Mouse (Mus musculus): ENCODE data around the gene Olfr160. TPM values are rescaled to one million over a fixed set of nuclear protein-coding genes. Genes with fewer than 3 reads are reported as not detected.

Olfr160 gene
- polyA plus RNA-seq (2015; fragmentation: Nextera tagmentation; extraction: Ambion mirVana): not detected in 2 replicates

GRCm38 (mm10) chr9:37716150-37716549 lies at the start of gene Olfr160:
Gene Olfr160, minus strand, starts transcription at chr9:37716250.
- no peak within 1 kb of the TSS for H3K4me2 ChIP-seq
- ATAC-seq (replicated peaks; ENCODE audit: insufficient number of reproducible peaks, insufficient read depth, low FRiP score, low read depth): no peak
- H3K27me3 ChIP-seq: no peaks in the 10 kb centered on the region
- no peak within 1 kb of the TSS for H3K27ac ChIP-seq
- H3K4me3 ChIP-seq: no peak within 1 kb of the TSS
- no peaks in the 10 kb centered on the region for H3K4me1 ChIP-seq (replicated peaks)
- no peak within 1 kb of the TSS for H3K9ac ChIP-seq
- H3K9me3 ChIP-seq (replicated peaks): no peaks in the 10 kb centered on the region
- no peaks in the 10 kb centered on the region for H3K36me3 ChIP-seq
- 84% methylated on average over 1 of the region's 1 CpGs for WGBS

- Histone ChIP-seq H3K4me1 (replicated peaks) (no peaks in the 10 kb centered on the region), H3K27ac (no peak overlapping the region), H3K4me2 (no peak overlapping the region), H3K9ac (no peak overlapping the region), H3K36me3 (no peaks in the 10 kb centered on the region), H3K4me3 (no peak overlapping the region), H3K9me3 (replicated peaks) (no peaks in the 10 kb centered on the region), H3K27me3 (no peaks in the 10 kb centered on the region)
- ATAC-seq (replicated peaks; ENCODE audit: insufficient number of reproducible peaks, insufficient read depth, low FRiP score, low read depth): no peak
- 33% methylated on average over 2 of the region's 2 CpGs for WGBS
These were observed 46.5 kb upstream of the Olfr160 start for GRCm38 (mm10) chr9:37762541-37762940.

- Histone ChIP-seq H3K36me3 (no peaks in the 10 kb centered on the region), H3K4me3 (no peak overlapping the region), H3K9ac (no peak overlapping the region), H3K27me3 (no peaks in the 10 kb centered on the region), H3K27ac (no peak overlapping the region), H3K9me3 (replicated peaks) (no peaks in the 10 kb centered on the region), H3K4me2 (no peak overlapping the region), H3K4me1 (replicated peaks) (no peaks in the 10 kb centered on the region)
- ATAC-seq (replicated peaks; ENCODE audit: insufficient number of reproducible peaks, insufficient read depth, low FRiP score, low read depth): no peak
- 71% methylated on average over 2 of the region's 2 CpGs for WGBS
These were observed 45.7 kb upstream of the Olfr160 start for GRCm38 (mm10) chr9:37761728-37762127.

- Histone ChIP-seq H3K36me3 (no peaks in the 10 kb centered on the region), H3K4me1 (replicated peaks) (no peaks in the 10 kb centered on the region), H3K27me3 (no peaks in the 10 kb centered on the region), H3K4me2 (no peak overlapping the region), H3K9me3 (replicated peaks) (no peaks in the 10 kb centered on the region), H3K4me3 (no peak overlapping the region), H3K9ac (no peak overlapping the region), H3K27ac (no peak overlapping the region)
- WGBS: 62% methylated on average over 4 of the region's 4 CpGs
- ATAC-seq (replicated peaks; ENCODE audit: insufficient number of reproducible peaks, insufficient read depth, low FRiP score, low read depth): no peak
These were observed 36.0 kb upstream of the Olfr160 start for GRCm38 (mm10) chr9:37752006-37752405.

GRCm38 (mm10) chr9:37751467-37751866 lies 35.4 kb upstream of the Olfr160 start:
- 65% methylated on average over 2 of the region's 2 CpGs for WGBS
- no peak for ATAC-seq (replicated peaks; ENCODE audit: insufficient number of reproducible peaks, insufficient read depth, low FRiP score, low read depth)

GRCm38 (mm10) chr9:37750319-37751075 lies 34.4 kb upstream of the Olfr160 start:
- H3K4me2 ChIP-seq: no peak overlapping the region
- H3K36me3 ChIP-seq: no peaks in the 10 kb centered on the region
- no peak; the same call in 1 of the 2 replicates for ATAC-seq (replicated peaks; ENCODE audit: insufficient number of reproducible peaks, insufficient read depth, low FRiP score, low read depth)
- no peaks in the 10 kb centered on the region for H3K27me3 ChIP-seq
- H3K27ac ChIP-seq: no peak overlapping the region
- no peak overlapping the region for H3K9ac ChIP-seq
- H3K9me3 ChIP-seq (replicated peaks): no peaks in the 10 kb centered on the region
- 37% methylated on average over 7 of the region's 7 CpGs for WGBS
- no peaks in the 10 kb centered on the region for H3K4me1 ChIP-seq (replicated peaks)
- no peak overlapping the region for H3K4me3 ChIP-seq

More at GRCm38 (mm10) chr9:37751467-37751866, 35.4 kb upstream of the Olfr160 start:
- no peak overlapping the region for H3K4me3 ChIP-seq
- no peaks in the 10 kb centered on the region for H3K9me3 ChIP-seq (replicated peaks)
- no peaks in the 10 kb centered on the region for H3K4me1 ChIP-seq (replicated peaks)
- no peak overlapping the region for H3K27ac ChIP-seq
- no peaks in the 10 kb centered on the region for H3K36me3 ChIP-seq
- H3K27me3 ChIP-seq: no peaks in the 10 kb centered on the region
- no peak overlapping the region for H3K9ac ChIP-seq
- H3K4me2 ChIP-seq: no peak overlapping the region

- Histone ChIP-seq H3K9ac (no peak within 1 kb of the TSS), H3K4me1 (replicated peaks) (no peaks in the 10 kb centered on the region), H3K36me3 (no peaks in the 10 kb centered on the region), H3K27ac (no peak within 1 kb of the TSS), H3K4me3 (no peak within 1 kb of the TSS), H3K27me3 (no peaks in the 10 kb centered on the region), H3K9me3 (replicated peaks) (no peaks in the 10 kb centered on the region), H3K4me2 (no peak within 1 kb of the TSS)
- ATAC-seq (replicated peaks; ENCODE audit: insufficient number of reproducible peaks, insufficient read depth, low FRiP score, low read depth): no peak
These were observed 28.8 kb upstream of the Olfr160 start, which contains the start of gene Olfr874 for GRCm38 (mm10) chr9:37744806-37745205. Gene Olfr874, plus strand, starts transcription at chr9:37745106.

- Histone ChIP-seq H3K4me1 (replicated peaks) (no peaks in the 10 kb centered on the region), H3K4me2 (no peak overlapping the region), H3K36me3 (no peaks in the 10 kb centered on the region), H3K4me3 (no peak overlapping the region), H3K27me3 (no peaks in the 10 kb centered on the region), H3K27ac (no peak overlapping the region), H3K9ac (no peak overlapping the region), H3K9me3 (replicated peaks) (no peaks in the 10 kb centered on the region)
- WGBS: 93% methylated on average over 1 of the region's 1 CpGs
- ATAC-seq (replicated peaks; ENCODE audit: insufficient number of reproducible peaks, insufficient read depth, low FRiP score, low read depth): no peak
These were observed 18.3 kb upstream of the Olfr160 start for GRCm38 (mm10) chr9:37734310-37734709.

- 51% methylated on average over 5 of the region's 5 CpGs for WGBS
- Histone ChIP-seq H3K9ac (no peak overlapping the region), H3K36me3 (no peaks in the 10 kb centered on the region), H3K4me1 (replicated peaks) (no peaks in the 10 kb centered on the region), H3K4me2 (no peak overlapping the region), H3K27ac (no peak overlapping the region), H3K4me3 (no peak overlapping the region), H3K27me3 (no peaks in the 10 kb centered on the region), H3K9me3 (replicated peaks) (no peaks in the 10 kb centered on the region)
- no peak for ATAC-seq (replicated peaks; ENCODE audit: insufficient number of reproducible peaks, insufficient read depth, low FRiP score, low read depth)
These were observed 25.9 kb downstream of the Olfr160 start for GRCm38 (mm10) chr9:37689970-37690686.

GRCm38 (mm10) chr9:37687941-37688303 lies 28.1 kb downstream of the Olfr160 start:
- ATAC-seq (replicated peaks; ENCODE audit: insufficient number of reproducible peaks, insufficient read depth, low FRiP score, low read depth): no peak
- Histone ChIP-seq H3K4me3 (no peak overlapping the region), H3K27me3 (no peaks in the 10 kb centered on the region), H3K36me3 (no peaks in the 10 kb centered on the region), H3K9me3 (replicated peaks) (no peaks in the 10 kb centered on the region), H3K4me1 (replicated peaks) (no peaks in the 10 kb centered on the region), H3K9ac (no peak overlapping the region), H3K4me2 (no peak overlapping the region), H3K27ac (no peak overlapping the region)
- WGBS: 38% methylated on average over 3 of the region's 3 CpGs

GRCm38 (mm10) chr9:37687288-37687940 lies 28.6 kb downstream of the Olfr160 start:
- ATAC-seq (replicated peaks; ENCODE audit: insufficient number of reproducible peaks, insufficient read depth, low FRiP score, low read depth): no peak
- Histone ChIP-seq H3K27ac (no peak overlapping the region), H3K9me3 (replicated peaks) (no peaks in the 10 kb centered on the region), H3K4me3 (no peak overlapping the region), H3K4me2 (no peak overlapping the region), H3K27me3 (no peaks in the 10 kb centered on the region), H3K36me3 (no peaks in the 10 kb centered on the region), H3K4me1 (replicated peaks) (no peaks in the 10 kb centered on the region), H3K9ac (no peak overlapping the region)
- WGBS: 84% methylated on average over 3 of the region's 3 CpGs

Measured in heart, embryonic 15.5 days (tissue).